Mouse (Mus musculus) myocyte (in vitro differentiated cells): ENCODE measurements around the gene Mesp2. TPM values are rescaled to one million over a fixed set of nuclear protein-coding genes. Genes with fewer than 3 reads are reported as not detected.

ENCODE experiments used
- H3K27me3 ChIP-seq: one replicate; pipeline ENCODE4 v1.6.1; 2011; ENCODE audit not compliant: control insufficient read depth, insufficient read depth, insufficient read length
- H3K36me3 ChIP-seq: one replicate; pipeline ENCODE4 v1.6.1; 2011; ENCODE audit not compliant: control insufficient read depth, insufficient read depth
- H3K4me2 ChIP-seq: one replicate; pipeline ENCODE4 v1.6.1; 2011; ENCODE audit warnings: low read depth, control low read depth
- H3K4me3 ChIP-seq: one replicate; pipeline ENCODE4 v1.5.1; 2011; ENCODE audit warnings: mild to moderate bottlenecking, control low read depth, moderate library complexity
- H3K79me2 ChIP-seq: one replicate; pipeline ENCODE4 v1.6.1; 2011; ENCODE audit not compliant: control insufficient read depth, insufficient read depth
- H3ac ChIP-seq: one replicate; pipeline ENCODE4 v1.6.1; 2011; ENCODE audit not compliant: control insufficient read depth, insufficient read length
- CEBPB ChIP-seq: IDR thresholded peaks from 2 replicates; pipeline ENCODE4 v1.6.1; 2011; ENCODE audit warnings: mild to moderate bottlenecking, moderate library complexity; ENCODE audit not compliant: poor library complexity, insufficient read depth, severe bottlenecking
- E2F4 ChIP-seq: IDR thresholded peaks from one replicate; pipeline ENCODE4 v1.6.1; 2011; ENCODE audit warnings: mild to moderate bottlenecking, control low read depth, moderate library complexity; ENCODE audit not compliant: insufficient read depth
- MAX ChIP-seq: IDR thresholded peaks from one replicate; pipeline ENCODE4 v1.6.1; 2011; ENCODE audit warnings: low read depth, mild to moderate bottlenecking, control low read depth
- MYOD1 ChIP-seq, 3 experiments: IDR thresholded peaks; one replicate each; pipeline ENCODE4 v1.6.1; 2011; ENCODE audit warnings: control low read depth in 2 of 3, low read depth in 2 of 3, mild to moderate bottlenecking in 2 of 3, moderate library complexity in 1 of 3; ENCODE audit not compliant: insufficient read length in 2 of 3, control insufficient read depth in 1 of 3
- MYOG ChIP-seq, 3 experiments: IDR thresholded peaks; one replicate each; pipeline ENCODE4 v1.6.1; 2011; ENCODE audit warnings: control low read depth in 2 of 3, low read depth in 2 of 3, mild to moderate bottlenecking in 2 of 3; ENCODE audit not compliant: insufficient read length in 2 of 3, control insufficient read depth in 1 of 3, insufficient read depth in 1 of 3
- POLR2A ChIP-seq: IDR thresholded peaks from one replicate; pipeline ENCODE4 v1.6.1; 2011; ENCODE audit warnings: low read depth, mild to moderate bottlenecking, control low read depth, moderate library complexity; ENCODE audit not compliant: insufficient read length
- POLR2AphosphoS2 ChIP-seq: IDR thresholded peaks from one replicate; pipeline ENCODE4 v1.6.1; 2011; ENCODE audit warnings: low read depth, control low read depth; ENCODE audit not compliant: insufficient read length
- REST ChIP-seq: IDR thresholded peaks from one replicate; pipeline ENCODE4 v1.6.1; 2011; ENCODE audit warnings: mild to moderate bottlenecking, control low read depth, moderate library complexity; ENCODE audit not compliant: insufficient read depth, insufficient read length
- SRF ChIP-seq: IDR thresholded peaks from one replicate; pipeline ENCODE4 v1.6.1; 2011; ENCODE audit warnings: low read depth; ENCODE audit not compliant: control insufficient read depth, insufficient read length
- TCF12 ChIP-seq: IDR thresholded peaks from one replicate; pipeline ENCODE4 v1.6.1; 2011; ENCODE audit warnings: mild to moderate bottlenecking, control low read depth; ENCODE audit not compliant: poor library complexity, insufficient read depth, severe bottlenecking
- TCF3 ChIP-seq: IDR thresholded peaks from one replicate; pipeline ENCODE4 v1.6.1; 2011; ENCODE audit warnings: low read depth, control low read depth; ENCODE audit not compliant: insufficient read length
- USF1 ChIP-seq: IDR thresholded peaks from one replicate; pipeline ENCODE4 v1.6.1; 2011; ENCODE audit warnings: low read depth, mild to moderate bottlenecking, control low read depth, moderate library complexity
- polyA plus RNA-seq: library from polyadenylated mRNA; unstranded; fragments of >200 nt; fragmentation: generic; extraction: Trizol; gene quantifications from one replicate; pipeline ENCODE4 v1.2.1, GENCODE M21; 2012; ENCODE audit warnings: missing spikeins

Gene Mesp2
- polyA plus RNA-seq, 1 experiment, result not detected

GRCm38 (mm10) chr7:79858202-79858934 lies 47.8 kb downstream of the Mesp2 start:
- no peak overlapping the region for H3K4me3 ChIP-seq
- no peak overlapping the region for H3ac ChIP-seq
- TF ChIP-seq SRF (no peak), MYOG (IDR thresholded peaks at IDR 0.05; ENCODE audit: control insufficient read depth in 1 of 3, insufficient read depth in 1 of 3, insufficient read length in 2 of 3, low read depth in 2 of 3) (no peak), POLR2AphosphoS2 (no peak), TCF3 (no peak), POLR2A (no peak)
- H3K27me3 ChIP-seq, result no peaks in the 10 kb centered on the region
- peak overlapping the region; percentile 55 for H3K4me2 ChIP-seq
- no peaks in the 10 kb centered on the region for H3K79me2 ChIP-seq
- H3K36me3 ChIP-seq, result no peaks in the 10 kb centered on the region

- Histone ChIP-seq H3ac (no peak overlapping the region), H3K27me3 (no peaks in the 10 kb centered on the region), H3K79me2 (no peaks in the 10 kb centered on the region), H3K4me2 (peak overlapping the region; percentile 55), H3K36me3 (no peaks in the 10 kb centered on the region), H3K4me3 (no peak overlapping the region)
- peak in 1 of 3 experiments; percentile 52 for TF ChIP-seq MYOD1 (IDR thresholded peaks at IDR 0.05; ENCODE audit: control insufficient read depth in 1 of 3, insufficient read length in 2 of 3, low read depth in 2 of 3)
- TF ChIP-seq USF1, result no peak
Observed at GRCm38 (mm10) chr7:79858956-79859630, 48.6 kb downstream of the Mesp2 start.

GRCm38 (mm10) chr7:79860811-79861210 lies 50.3 kb downstream of the Mesp2 start, which contains the start of gene Anpep:
Gene Anpep (minus strand): TSS chr7:79861059.
- Histone ChIP-seq H3K4me3 (no peak within 1 kb of the TSS), H3ac (no peak within 1 kb of the TSS), H3K27me3 (no peaks in the 10 kb centered on the region), H3K4me2 (no peak within 1 kb of the TSS), H3K36me3 (no peaks in the 10 kb centered on the region), H3K79me2 (no peaks in the 10 kb centered on the region)
- no peak for TF ChIP-seq TCF3
- TF ChIP-seq SRF, result no peak
- no peak for TF ChIP-seq USF1
- TF ChIP-seq POLR2A, result no peak
- TF ChIP-seq REST, result no peak
- no peak for TF ChIP-seq POLR2AphosphoS2
- TF ChIP-seq MYOG (IDR thresholded peaks at IDR 0.05; ENCODE audit: control insufficient read depth in 1 of 3, insufficient read depth in 1 of 3, insufficient read length in 2 of 3, low read depth in 2 of 3), result no peak
- no peak for TF ChIP-seq TCF12
- no peak for TF ChIP-seq MYOD1 (IDR thresholded peaks at IDR 0.05; ENCODE audit: control insufficient read depth in 1 of 3, insufficient read length in 2 of 3, low read depth in 2 of 3)
- TF ChIP-seq E2F4, result no peak
- TF ChIP-seq CEBPB, result no peak
- TF ChIP-seq MAX, result no peak

GRCm38 (mm10) chr7:79861794-79862193 lies 51.3 kb downstream of the Mesp2 start:
- Histone ChIP-seq H3ac (no peak overlapping the region), H3K79me2 (no peaks in the 10 kb centered on the region), H3K4me3 (no peak overlapping the region), H3K36me3 (no peaks in the 10 kb centered on the region), H3K4me2 (no peak overlapping the region), H3K27me3 (no peaks in the 10 kb centered on the region)
- TF ChIP-seq USF1 (no peak), POLR2A (no peak), SRF (no peak), MYOD1 (IDR thresholded peaks at IDR 0.05; ENCODE audit: control insufficient read depth in 1 of 3, insufficient read length in 2 of 3, low read depth in 2 of 3) (peak in 1 of 3 experiments; percentile 28), MAX (no peak), TCF3 (no peak)

Other genes with a start within 250 kb of the Mesp2 start
- not detected for gene Rhcg, start 193.1 kb upstream of the Mesp2 start, polyA plus RNA-seq
- gene Ticrr, start 150.5 kb upstream of the Mesp2 start, polyA plus RNA-seq, result 1.4 TPM
- 3.3 TPM for gene Kif7, start 95.0 kb upstream of the Mesp2 start, polyA plus RNA-seq
- not detected for gene Plin1, start 77.8 kb upstream of the Mesp2 start, polyA plus RNA-seq
- gene Pex11a, start 67.6 kb upstream of the Mesp2 start, polyA plus RNA-seq, result 5.9 TPM
- 0.10 TPM for gene Wdr93, start 67.6 kb upstream of the Mesp2 start, polyA plus RNA-seq
- not detected for gene Mesp1, start 16.9 kb upstream of the Mesp2 start, polyA plus RNA-seq
- gene Anpep, start 50.3 kb downstream of the Mesp2 start, polyA plus RNA-seq, result 12.1 TPM
- gene Ap3s2, start 109.9 kb downstream of the Mesp2 start, polyA plus RNA-seq, result 15.1 TPM
- gene Arpin, start 124.6 kb downstream of the Mesp2 start, polyA plus RNA-seq, result 15.1 TPM
- gene Zfp710, start 214.1 kb downstream of the Mesp2 start, polyA plus RNA-seq, result 5.3 TPM